In genomic region chr12:105453670-105454257, GRCm38 (mm10) we compare ENCODE assay signal across 8 mouse cellular contexts. TPM values are rescaled to one million over a fixed set of nuclear protein-coding genes. Genes with fewer than 3 reads are reported as not detected.
DNase-seq lines count a peak whose midpoint lies in the region; ATAC-seq and TF ChIP-seq lines count a peak whose summit lies in the region.

Gene D430019H16Rik, plus strand, starts transcription at chr12:105453856.

- no peak for TF ChIP-seq CTCF in embryonic fibroblast, embryonic 13.5 days (IDR thresholded peaks at IDR 0.05; ENCODE audit: borderline replicate concordance, insufficient read depth, low read length)

- ATAC-seq in heart, embryonic 11.5 days (replicated peaks; ENCODE audit: insufficient number of reproducible peaks, low FRiP score, low TSS enrichment) = peak; percentile 83
- ATAC-seq in limb, embryonic 13.5 days (ENCODE audit: low FRiP score, low read depth) = peak; percentile 94
- peak; percentile 88 for ATAC-seq in midbrain, embryonic 15.5 days (replicated peaks)

- H3K4me1 ChIP-seq in embryonic fibroblast, embryonic 13.5 days (ENCODE audit: control insufficient read depth, insufficient read depth, low read length) = no peaks in the 10 kb centered on the region
- 0 out of 2 replicates have a peak, but pooled peaks cover 10% of the 10 kb centered on the region for H3K4me1 ChIP-seq in heart, embryonic 11.5 days (ENCODE audit: control insufficient read depth, insufficient read depth, low read length)
- peaks cover 41% of the 10 kb centered on the region for H3K4me1 ChIP-seq in limb, embryonic 13.5 days
- H3K4me1 ChIP-seq in midbrain, embryonic 15.5 days = peaks cover 43% of the 10 kb centered on the region

- peak within 1 kb of the TSS; percentile 67 for H3K9ac ChIP-seq in heart, embryonic 11.5 days (ENCODE audit: low read depth, low read length)
- H3K9ac ChIP-seq in limb, embryonic 13.5 days = peak within 1 kb of the TSS; percentile 85
- H3K9ac ChIP-seq in midbrain, embryonic 15.5 days = peak within 1 kb of the TSS; percentile 87

- WGBS in heart, embryonic 11.5 days (ENCODE audit: insufficient replicate concordance) = under 1% methylated on average over 38 of the region's 38 CpGs
- under 1% methylated on average over 38 of the region's 38 CpGs for WGBS in limb, embryonic 13.5 days
- 0% methylated on average over 30 of the region's 38 CpGs for WGBS in midbrain, embryonic 15.5 days

- no peak for TF ChIP-seq POLR2A in embryonic fibroblast, embryonic 13.5 days (IDR thresholded peaks at IDR 0.05; ENCODE audit: low read depth, low read length)

- H3K27ac ChIP-seq in embryonic fibroblast, embryonic 13.5 days (ENCODE audit: insufficient read depth, low read length) = no peak within 1 kb of the TSS
- H3K27ac ChIP-seq in heart, embryonic 11.5 days (ENCODE audit: low read depth, low read length) = no peak within 1 kb of the TSS
- peak within 1 kb of the TSS; percentile 58; the same call in 1 of the 2 replicates for H3K27ac ChIP-seq in limb, embryonic 13.5 days
- peak within 1 kb of the TSS; percentile 87 for H3K27ac ChIP-seq in midbrain, embryonic 15.5 days

- H3K27me3 ChIP-seq in heart, embryonic 11.5 days (ENCODE audit: control insufficient read depth, insufficient read depth, low read length) = no peaks in the 10 kb centered on the region
- H3K27me3 ChIP-seq in limb, embryonic 13.5 days = no peaks in the 10 kb centered on the region
- H3K27me3 ChIP-seq in midbrain, embryonic 15.5 days (replicated peaks) = no peaks in the 10 kb centered on the region

- peak within 1 kb of the TSS; percentile 43 for H3K4me3 ChIP-seq in embryonic fibroblast, embryonic 13.5 days (ENCODE audit: insufficient read depth, low read length)
- peak within 1 kb of the TSS; percentile 57 for H3K4me3 ChIP-seq in heart, embryonic 11.5 days (ENCODE audit: low read depth, low read length)
- H3K4me3 ChIP-seq in limb, embryonic 13.5 days = peak within 1 kb of the TSS; percentile 74
- peak within 1 kb of the TSS; percentile 80 for H3K4me3 ChIP-seq in midbrain, embryonic 15.5 days

- peak within 1 kb of the TSS; percentile 93 for H3K4me2 ChIP-seq in heart, embryonic 11.5 days
- H3K4me2 ChIP-seq in limb, embryonic 13.5 days (replicated peaks) = peak within 1 kb of the TSS; percentile 87
- peak within 1 kb of the TSS; percentile 75 for H3K4me2 ChIP-seq in midbrain, embryonic 15.5 days

- H3K9me3 ChIP-seq in heart, embryonic 11.5 days (replicated peaks; ENCODE audit: control insufficient read depth, low read length) = no peaks in the 10 kb centered on the region
- no peaks in the 10 kb centered on the region for H3K9me3 ChIP-seq in limb, embryonic 13.5 days
- no peaks in the 10 kb centered on the region for H3K9me3 ChIP-seq in midbrain, embryonic 15.5 days

- H3K36me3 ChIP-seq in heart, embryonic 11.5 days (ENCODE audit: control insufficient read depth, insufficient read depth, low read length) = no peaks in the 10 kb centered on the region
- H3K36me3 ChIP-seq in limb, embryonic 13.5 days = no peaks in the 10 kb centered on the region
- H3K36me3 ChIP-seq in midbrain, embryonic 15.5 days (replicated peaks) = no peaks in the 10 kb centered on the region

- peak; percentile 16 for DNase-seq in cerebellum, adult 11-12 months
- DNase-seq in cerebellum, adult 8-10 months = no peak
- DNase-seq in kidney, adult 9 months = peak; percentile 40
- DNase-seq in urinary bladder, postnatal 14 days (ENCODE audit: low spot score) = peak; percentile 63

RNA-seq across cellular contexts. Expression of gene D430019H16Rik, which starts in this region (rescaled TPM):
- polyA plus RNA-seq in embryonic fibroblast, embryonic 13.5 days (2011; ENCODE audit: insufficient read length, low read depth, missing spikeins) = 0.33 and 2.2 TPM in 2 replicates
- polyA plus RNA-seq in heart, embryonic 11.5 days (2014; fragmentation: Nextera tagmentation; extraction: Ambion mirVana) = 0.86 and 1.4 TPM in 2 replicates
- 3.0 and 3.4 TPM in 2 replicates for polyA plus RNA-seq in limb, embryonic 13.5 days (2015; fragmentation: Nextera tagmentation; extraction: Ambion mirVana)
- polyA plus RNA-seq in midbrain, embryonic 15.5 days (2015; fragmentation: Nextera tagmentation; extraction: Ambion mirVana) = 15.3 and 15.5 TPM in 2 replicates

Comparison
In these comparisons a context has a peak if more than half of its experiments do, and no peak if none do; other contexts are left out.
1. H3K27ac ChIP-seq: peak in limb, embryonic 13.5 days (single experiment) and midbrain, embryonic 15.5 days (single experiment); none in embryonic fibroblast, embryonic 13.5 days (single experiment) and heart, embryonic 11.5 days (single experiment).
2. Peak in every context shown above with its lines, with median percentiles within 50 percentile points of each other: H3K4me3 ChIP-seq, ATAC-seq, H3K4me2 ChIP-seq and H3K9ac ChIP-seq.